Mouse (Mus musculus) lung, adult 2 months (tissue): ENCODE results near the gene Msrb2.

Experiments used
- CTCF ChIP-seq: fragments of 200-500 bp; IDR thresholded peaks from 2 replicates; pipeline ENCODE4 v1.5.1; 2011; ENCODE audit warnings: mild to moderate bottlenecking, low read length, control low read depth; ENCODE audit not compliant: insufficient read depth
- POLR2A ChIP-seq: fragments of 200-500 bp; IDR thresholded peaks from 2 replicates; pipeline ENCODE4 v1.6.1; 2011; ENCODE audit warnings: low read depth, mild to moderate bottlenecking, control low read depth, low read length, borderline replicate concordance; ENCODE audit errors: extremely low read depth

GRCm38 (mm10) chr2:19382206-19382605 is 11.0 kb downstream of the Msrb2 start:
- TF ChIP-seq POLR2A (no peak), CTCF (no peak)
